Mouse (Mus musculus) midbrain, embryonic 12.5 days (tissue): ENCODE measurements around the gene Ikzf2. TPM values are rescaled to one million over a fixed set of nuclear protein-coding genes. Genes with fewer than 3 reads are reported as not detected.

Experiments
- ATAC-seq: fragments of 200-750 bp; cut with Nextera tagmentation; 2 replicates; pipeline ENCODE4 v1.8.0; 2017; ENCODE audit warnings: low read depth, moderate TSS enrichment, moderate library complexity; ENCODE audit not compliant: low FRiP score
- H3K27ac ChIP-seq: fragments of 300-500 bp; sonication (generic); replicated peaks from 2 replicates; pipeline ENCODE4 v1.5.1; 2016; ENCODE audit warnings: mild to moderate bottlenecking
- H3K27me3 ChIP-seq: fragments of 300-500 bp; sonication (generic); 2 replicates; pipeline ENCODE4 v1.6.1; 2016; ENCODE audit warnings: mild to moderate bottlenecking
- H3K36me3 ChIP-seq: fragments of 300-500 bp; sonication (generic); 2 replicates; pipeline ENCODE4 v1.6.1; 2016
- H3K4me1 ChIP-seq: fragments of 300-500 bp; sonication (generic); 2 replicates; pipeline ENCODE4 v1.6.1; 2016
- H3K4me2 ChIP-seq: fragments of 300-500 bp; sonication (generic); replicated peaks from 2 replicates; pipeline ENCODE4 v1.6.1; 2016; ENCODE audit warnings: mild to moderate bottlenecking, moderate library complexity
- H3K4me3 ChIP-seq: fragments of 300-500 bp; sonication (generic); 2 replicates; pipeline ENCODE4 v1.5.1; 2016; ENCODE audit warnings: mild to moderate bottlenecking
- H3K9ac ChIP-seq: fragments of 300-500 bp; sonication (generic); replicated peaks from 2 replicates; pipeline ENCODE4 v1.6.1; 2016; ENCODE audit warnings: mild to moderate bottlenecking, moderate library complexity
- H3K9me3 ChIP-seq: fragments of 300-500 bp; sonication (generic); 2 replicates; pipeline ENCODE4 v1.6.1; 2016; ENCODE audit warnings: mild to moderate bottlenecking
- WGBS: fragments of 180-500 bp; shearing (Covaris S2); methylation state at CpG from one replicate; pipeline ENCODE4 v1.1.7; 2016; 5-methylcytosine and 5-hydroxymethylcytosine counted together
- polyA plus RNA-seq: library from polyadenylated mRNA; unstranded; fragments of >200 nt; fragmentation: Nextera tagmentation; extraction: Ambion mirVana; gene quantifications from 2 replicates; pipeline ENCODE4 v1.2.1, GENCODE M21; 2016

Ikzf2 gene
- polyA plus RNA-seq, 1 experiment from 2014 or later: 6.0 TPM

DNA sequence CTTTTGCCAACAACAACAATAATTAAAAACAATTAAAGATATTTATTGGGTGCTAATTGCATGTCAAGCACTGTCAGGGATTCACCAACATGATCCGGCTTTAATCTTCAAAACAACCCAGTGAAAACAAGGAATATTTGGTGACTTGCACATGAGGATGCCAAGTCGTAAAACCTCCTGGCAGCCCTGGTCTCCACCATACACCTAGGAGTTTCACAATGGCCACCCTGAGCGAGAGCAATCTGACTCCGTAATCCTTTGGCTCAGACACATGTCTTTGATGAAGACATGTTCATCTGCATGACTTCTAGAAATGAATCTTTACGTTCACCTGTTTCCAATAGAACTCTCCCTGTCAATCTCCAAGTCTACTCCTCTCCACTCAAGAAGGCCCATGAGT is 75.0 kb downstream of the Ikzf2 start:
- H3K9ac ChIP-seq: no peak overlapping the region
- WGBS: 93% methylated on average over 5 of the region's 5 CpGs
- no peaks in the 10 kb centered on the region for H3K27me3 ChIP-seq
- H3K4me1 ChIP-seq: no peaks in the 10 kb centered on the region
- no peak overlapping the region for H3K4me3 ChIP-seq
- ATAC-seq: no peak
- no peak overlapping the region for H3K4me2 ChIP-seq
- H3K36me3 ChIP-seq: no peaks in the 10 kb centered on the region
- no peak overlapping the region for H3K27ac ChIP-seq
- no peaks in the 10 kb centered on the region for H3K9me3 ChIP-seq

DNA sequence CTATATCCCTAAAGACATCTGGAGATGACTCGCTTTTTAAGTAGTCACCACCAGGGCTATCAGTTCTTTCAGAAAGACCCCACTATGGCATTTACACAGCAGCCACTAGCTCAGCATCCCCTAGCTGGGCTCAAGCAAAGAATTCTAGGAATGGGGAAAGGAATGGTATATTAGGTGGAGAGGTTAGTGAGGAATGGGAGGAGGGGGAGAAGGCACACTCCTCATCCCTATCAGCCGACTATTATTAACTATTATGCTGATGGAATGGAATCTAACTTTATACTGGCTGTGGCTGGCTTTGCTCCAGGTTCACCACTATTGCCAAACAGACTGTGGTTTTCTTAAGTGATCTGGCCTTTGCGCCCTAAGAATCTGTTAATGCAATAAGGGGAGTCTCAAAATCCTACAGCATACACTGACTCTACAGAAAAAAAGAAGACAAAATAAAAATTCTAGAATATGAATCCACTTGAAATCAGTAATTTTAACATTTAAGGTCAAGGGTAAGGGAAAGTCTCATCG is 75.8 kb downstream of the Ikzf2 start:
- H3K4me3 ChIP-seq: no peak overlapping the region
- WGBS: 83% methylated on average over 4 of the region's 4 CpGs
- no peaks in the 10 kb centered on the region for H3K27me3 ChIP-seq
- no peak overlapping the region for H3K9ac ChIP-seq
- no peak overlapping the region for H3K27ac ChIP-seq
- H3K4me1 ChIP-seq: no peaks in the 10 kb centered on the region
- no peaks in the 10 kb centered on the region for H3K36me3 ChIP-seq
- ATAC-seq: no peak
- H3K9me3 ChIP-seq: no peaks in the 10 kb centered on the region
- no peak overlapping the region for H3K4me2 ChIP-seq

DNA sequence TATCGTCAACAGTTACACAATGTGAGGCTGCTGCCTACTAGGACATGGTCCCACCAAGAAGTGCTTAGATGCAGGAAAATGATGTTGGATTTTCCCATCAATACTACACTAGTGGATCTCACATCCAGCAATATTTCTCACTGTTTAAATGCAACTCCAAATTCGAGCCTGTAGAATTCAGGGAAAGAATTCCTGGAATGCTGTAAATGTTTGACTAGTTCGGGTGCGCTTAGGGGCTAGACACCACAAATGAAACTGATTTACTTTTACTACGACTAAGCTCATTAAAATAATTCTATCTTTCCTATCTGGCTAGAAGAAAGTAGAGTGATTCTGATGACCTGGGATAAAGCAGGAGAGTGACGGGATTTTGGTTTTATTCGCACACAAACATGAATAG is 76.3 kb downstream of the Ikzf2 start:
- WGBS: 74% methylated on average over 7 of the region's 7 CpGs
- Histone ChIP-seq H3K36me3 (no peaks in the 10 kb centered on the region), H3K27me3 (no peaks in the 10 kb centered on the region), H3K27ac (no peak overlapping the region), H3K4me2 (no peak overlapping the region), H3K9ac (no peak overlapping the region), H3K9me3 (no peaks in the 10 kb centered on the region), H3K4me1 (no peaks in the 10 kb centered on the region), H3K4me3 (no peak overlapping the region)
- ATAC-seq: no peak

DNA sequence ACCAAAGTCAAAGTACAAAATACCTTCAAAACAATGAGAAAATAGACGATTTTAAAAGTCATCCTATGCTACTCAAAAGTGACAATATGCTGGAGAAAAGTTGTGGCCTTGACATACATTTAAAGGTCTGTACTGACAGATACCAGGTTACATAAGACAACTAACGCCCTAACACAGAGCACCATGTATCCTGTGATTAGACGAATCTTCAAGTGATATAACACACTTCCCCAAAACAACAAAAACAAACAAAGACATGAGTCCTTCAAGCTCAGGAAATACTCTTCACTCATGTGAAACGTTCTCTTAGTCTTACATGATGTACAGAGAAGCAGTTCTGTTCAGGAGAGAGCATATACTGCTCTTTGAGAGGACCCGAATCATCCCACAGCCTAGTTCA is 78.2 kb downstream of the Ikzf2 start:
- Histone ChIP-seq H3K9me3 (no peaks in the 10 kb centered on the region), H3K4me2 (no peak overlapping the region), H3K27ac (no peak overlapping the region), H3K4me1 (no peaks in the 10 kb centered on the region), H3K36me3 (no peaks in the 10 kb centered on the region), H3K9ac (no peak overlapping the region), H3K27me3 (no peaks in the 10 kb centered on the region), H3K4me3 (no peak overlapping the region)
- no peak for ATAC-seq
- WGBS: 88% methylated on average over 5 of the region's 5 CpGs

DNA sequence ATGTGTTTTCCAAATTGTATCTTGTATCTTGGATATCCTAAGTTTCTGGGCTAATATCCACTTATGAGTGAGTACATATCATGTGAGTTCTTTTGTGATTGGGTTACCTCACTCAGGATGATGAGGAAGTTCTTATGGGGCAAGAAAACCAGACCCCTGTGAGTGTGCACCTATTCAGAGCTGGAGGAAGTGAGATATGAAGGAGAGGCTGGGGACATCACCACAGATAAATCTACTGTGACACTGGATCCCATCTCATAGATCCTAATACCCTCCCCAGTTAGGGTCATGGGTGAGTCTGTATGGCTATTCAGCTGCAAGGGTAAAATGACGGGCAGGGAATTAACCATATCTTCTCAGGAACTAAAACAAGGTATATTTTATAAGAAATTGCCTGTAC is 80.2 kb downstream of the Ikzf2 start:
- 92% methylated on average over 1 of the region's 1 CpGs for WGBS

DNA sequence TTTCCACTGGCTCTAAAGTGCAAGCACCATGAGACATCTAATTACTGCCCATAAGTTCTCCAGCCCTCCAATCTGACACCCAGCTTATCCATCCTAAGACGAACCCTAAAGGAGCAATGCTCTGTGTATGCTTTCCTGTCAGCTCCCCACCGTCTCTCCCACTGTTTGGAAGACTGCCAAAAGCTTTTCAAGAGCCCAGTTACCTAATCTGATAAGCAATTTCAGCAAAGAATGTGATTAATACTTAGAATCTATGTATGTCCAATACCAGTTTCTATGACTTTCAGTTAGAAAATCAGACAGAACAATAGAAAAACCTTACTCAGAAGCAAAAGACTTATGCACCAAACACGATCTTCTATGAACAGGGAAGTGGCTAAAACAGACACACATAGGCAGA is 82.8 kb downstream of the Ikzf2 start:
- WGBS: 57% methylated on average over 3 of the region's 3 CpGs
- no peak for ATAC-seq

More for the DNA sequence above, 80.2 kb downstream of the Ikzf2 start:
- no peaks in the 10 kb centered on the region for H3K36me3 ChIP-seq
- H3K4me1 ChIP-seq: no peaks in the 10 kb centered on the region
- H3K27me3 ChIP-seq: no peaks in the 10 kb centered on the region
- no peak overlapping the region for H3K4me2 ChIP-seq
- ATAC-seq: no peak
- no peak overlapping the region for H3K4me3 ChIP-seq
- H3K9me3 ChIP-seq: no peaks in the 10 kb centered on the region
- no peak overlapping the region for H3K9ac ChIP-seq
- H3K27ac ChIP-seq: no peak overlapping the region

DNA sequence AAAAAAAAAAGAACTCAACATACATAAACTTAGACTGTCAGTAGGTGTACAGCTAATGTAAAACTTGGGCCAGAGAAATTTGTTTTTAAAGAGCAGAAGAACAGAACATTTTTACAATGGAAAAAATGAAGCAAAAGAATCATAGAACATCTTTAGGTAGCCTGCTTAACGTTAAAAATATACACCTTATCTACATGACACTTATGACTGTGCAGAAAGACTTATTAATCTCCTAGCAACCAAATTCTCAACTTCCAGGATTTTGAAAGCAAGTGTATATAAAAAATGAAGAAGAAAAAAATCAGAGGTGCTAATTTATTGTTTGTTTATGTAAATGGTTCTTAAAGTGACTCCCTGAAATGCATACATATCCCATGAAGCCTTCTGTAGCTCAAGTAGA is 86.1 kb downstream of the Ikzf2 start:
- H3K27ac ChIP-seq: no peak overlapping the region
- H3K4me1 ChIP-seq: no peaks in the 10 kb centered on the region
- no peaks in the 10 kb centered on the region for H3K36me3 ChIP-seq
- ATAC-seq: no peak
- H3K4me3 ChIP-seq: no peak overlapping the region
- WGBS: 81% methylated on average over 1 of the region's 1 CpGs
- H3K9ac ChIP-seq: no peak overlapping the region
- H3K9me3 ChIP-seq: no peaks in the 10 kb centered on the region
- no peak overlapping the region for H3K4me2 ChIP-seq
- H3K27me3 ChIP-seq: no peaks in the 10 kb centered on the region

More for the DNA sequence above, 82.8 kb downstream of the Ikzf2 start:
- no peaks in the 10 kb centered on the region for H3K4me1 ChIP-seq
- no peaks in the 10 kb centered on the region for H3K27me3 ChIP-seq
- no peaks in the 10 kb centered on the region for H3K36me3 ChIP-seq
- H3K9me3 ChIP-seq: no peaks in the 10 kb centered on the region
- no peak overlapping the region for H3K27ac ChIP-seq
- H3K4me2 ChIP-seq: no peak overlapping the region
- no peak overlapping the region for H3K4me3 ChIP-seq
- H3K9ac ChIP-seq: no peak overlapping the region

DNA sequence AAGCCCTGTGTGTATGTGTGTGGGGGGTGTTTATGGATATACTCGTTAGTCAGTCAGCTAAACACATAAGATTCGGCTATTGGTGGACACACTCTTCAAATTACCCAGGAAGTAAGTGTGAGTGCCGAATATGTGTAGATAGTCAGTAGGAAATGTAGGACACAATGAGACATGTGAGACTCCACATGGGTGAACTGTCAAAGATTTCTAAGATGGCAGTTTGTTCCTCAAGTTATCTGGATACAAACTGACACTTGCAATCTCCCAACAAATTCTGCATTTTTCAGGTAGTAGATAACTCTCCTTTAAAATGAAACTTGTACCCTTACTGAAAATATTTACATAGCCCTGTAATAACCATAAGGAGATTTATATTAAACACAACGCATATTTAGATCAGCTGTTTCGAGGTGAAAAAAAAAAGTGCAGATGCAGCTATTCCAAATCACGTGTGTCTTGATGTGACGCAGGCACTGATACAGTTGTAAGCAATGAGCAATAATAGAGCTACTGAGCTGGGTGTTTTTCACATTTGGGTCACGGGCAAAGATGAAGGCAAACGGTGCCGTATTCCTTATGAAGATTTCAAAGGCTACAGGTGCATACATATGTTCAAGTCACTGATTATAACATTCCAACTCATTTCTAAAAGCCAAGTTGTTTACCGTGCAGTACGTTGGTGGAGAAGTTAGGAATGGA is 87.8 kb downstream of the Ikzf2 start:
- Histone ChIP-seq H3K4me3 (no peak overlapping the region), H3K27me3 (no peaks in the 10 kb centered on the region), H3K36me3 (no peaks in the 10 kb centered on the region), H3K27ac (no peak overlapping the region), H3K4me1 (no peaks in the 10 kb centered on the region), H3K9ac (no peak overlapping the region), H3K9me3 (no peaks in the 10 kb centered on the region), H3K4me2 (no peak overlapping the region)
- no peak for ATAC-seq
- 92% methylated on average over 12 of the region's 12 CpGs for WGBS

DNA sequence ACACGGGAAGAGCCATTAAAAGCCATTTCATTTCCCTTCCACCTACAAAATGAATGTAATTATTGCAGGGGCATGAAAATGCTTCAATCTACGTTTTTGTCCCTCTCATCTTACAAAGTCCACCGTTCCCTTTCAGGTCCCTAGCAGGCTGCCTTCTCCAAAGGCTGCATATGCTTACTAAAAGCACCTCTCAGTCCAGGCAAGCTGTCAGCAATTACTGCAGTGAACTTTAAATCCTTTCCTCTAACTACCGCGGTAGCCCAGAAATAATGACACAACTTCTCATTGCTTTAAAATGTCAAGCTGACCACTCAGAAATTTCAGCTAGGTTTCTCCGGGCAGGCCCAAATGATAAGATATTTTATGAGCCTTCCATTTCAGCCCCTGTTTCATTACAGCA is 95.2 kb downstream of the Ikzf2 start:
- no peak for ATAC-seq
- Histone ChIP-seq H3K36me3 (no peaks in the 10 kb centered on the region), H3K4me1 (peaks cover 5% of the 10 kb centered on the region; the same call in 1 of the 2 replicates), H3K4me2 (no peak overlapping the region), H3K4me3 (no peak overlapping the region), H3K9ac (no peak overlapping the region), H3K27me3 (no peaks in the 10 kb centered on the region), H3K9me3 (no peaks in the 10 kb centered on the region), H3K27ac (no peak overlapping the region)
- 68% methylated on average over 6 of the region's 6 CpGs for WGBS

DNA sequence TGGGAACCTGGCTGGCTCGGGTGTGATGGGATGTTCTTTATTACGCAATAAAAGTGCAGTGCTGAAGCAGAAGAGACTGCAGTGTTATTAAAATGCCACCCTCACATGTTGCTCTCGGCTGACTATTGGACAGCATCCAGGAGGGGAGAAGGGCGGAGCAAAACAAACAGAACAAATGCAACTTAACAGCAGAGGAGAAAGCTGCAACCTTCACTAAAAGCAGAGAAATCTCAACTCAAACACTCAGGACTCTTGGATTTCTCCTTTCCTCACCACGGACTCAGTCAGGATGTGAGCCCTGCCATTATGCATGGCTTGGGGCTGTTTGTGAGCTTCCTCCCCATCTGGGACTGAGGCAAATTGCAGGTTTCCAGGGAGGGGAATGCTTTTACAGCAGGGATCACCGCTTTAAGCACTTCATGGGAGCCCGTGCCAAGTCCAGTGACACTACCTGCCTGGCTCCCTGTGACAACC is 95.7 kb downstream of the Ikzf2 start:
- no peak overlapping the region for H3K4me3 ChIP-seq
- no peak for ATAC-seq
- no peaks in the 10 kb centered on the region for H3K9me3 ChIP-seq
- no peaks in the 10 kb centered on the region for H3K27me3 ChIP-seq
- 68% methylated on average over 7 of the region's 7 CpGs for WGBS
- peaks cover 5% of the 10 kb centered on the region; the same call in 1 of the 2 replicates for H3K4me1 ChIP-seq
- H3K27ac ChIP-seq: no peak overlapping the region
- H3K36me3 ChIP-seq: no peaks in the 10 kb centered on the region
- no peak overlapping the region for H3K9ac ChIP-seq
- H3K4me2 ChIP-seq: no peak overlapping the region

DNA sequence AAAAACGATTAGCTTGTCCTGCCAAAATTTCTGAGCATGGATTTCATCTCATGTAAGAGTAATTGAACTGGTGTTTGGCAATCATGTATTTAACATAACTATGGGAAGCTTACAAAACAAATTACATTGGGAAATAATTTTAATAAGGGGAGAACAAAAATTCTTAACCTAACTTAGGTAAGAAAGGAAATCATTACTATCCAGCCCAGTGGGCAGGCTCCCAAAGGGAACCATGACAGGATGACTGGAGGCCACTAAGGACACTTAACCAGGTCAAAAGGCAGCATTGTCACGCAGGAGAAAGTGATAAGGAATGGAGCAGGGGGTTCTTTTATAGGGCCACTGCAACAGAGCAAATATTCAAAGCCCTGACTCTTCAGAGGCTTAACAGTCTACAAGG is 101.5 kb downstream of the Ikzf2 start:
- H3K9ac ChIP-seq: no peak overlapping the region
- no peak overlapping the region for H3K27ac ChIP-seq
- H3K4me1 ChIP-seq: no peaks in the 10 kb centered on the region
- WGBS: 85% methylated on average over 2 of the region's 2 CpGs
- no peaks in the 10 kb centered on the region for H3K36me3 ChIP-seq
- no peaks in the 10 kb centered on the region for H3K27me3 ChIP-seq
- ATAC-seq: no peak
- H3K9me3 ChIP-seq: no peaks in the 10 kb centered on the region
- H3K4me2 ChIP-seq: no peak overlapping the region
- H3K4me3 ChIP-seq: no peak overlapping the region

DNA sequence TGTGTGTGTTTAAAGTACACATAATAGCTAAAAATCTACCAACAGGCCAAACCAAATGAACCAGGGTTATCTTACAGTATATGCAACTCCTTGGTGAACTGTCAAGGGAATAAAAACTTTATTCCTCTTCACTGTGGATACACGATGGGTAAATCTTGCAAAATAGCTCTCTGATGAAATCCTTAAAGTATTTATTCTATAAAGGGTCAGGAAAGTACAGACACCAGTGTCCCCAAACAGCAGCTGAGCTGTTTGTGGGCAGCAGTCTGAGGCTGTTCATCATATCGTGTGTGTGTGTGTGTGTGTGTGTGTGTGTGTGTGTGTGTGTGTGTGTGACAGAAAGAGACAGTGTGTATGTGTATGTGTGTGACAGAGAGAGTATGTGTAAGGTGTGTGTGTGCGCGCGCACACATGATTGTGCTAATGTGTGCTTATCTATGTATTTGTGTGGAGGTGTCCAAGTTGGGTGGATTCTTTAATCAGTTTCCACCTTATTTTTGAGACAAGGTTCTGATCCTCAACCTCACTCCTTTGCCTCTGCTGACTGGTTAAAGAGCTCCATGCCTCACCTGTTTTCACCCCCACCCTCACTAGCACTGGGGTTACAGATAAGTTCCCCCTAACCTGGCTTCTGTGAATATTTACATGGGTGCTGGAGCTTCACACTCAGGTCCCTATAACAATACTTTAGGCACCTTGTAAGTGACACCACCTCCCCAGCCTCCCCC is 102.9 kb downstream of the Ikzf2 start:
- no peaks in the 10 kb centered on the region for H3K27me3 ChIP-seq
- H3K36me3 ChIP-seq: no peaks in the 10 kb centered on the region
- no peaks in the 10 kb centered on the region for H3K9me3 ChIP-seq
- no peaks in the 10 kb centered on the region for H3K4me1 ChIP-seq
- no peak overlapping the region for H3K27ac ChIP-seq
- WGBS: 88% methylated on average over 5 of the region's 5 CpGs
- no peak overlapping the region for H3K9ac ChIP-seq
- no peak for ATAC-seq
- H3K4me2 ChIP-seq: no peak overlapping the region
- H3K4me3 ChIP-seq: no peak overlapping the region
